Mouse (Mus musculus) midbrain, embryonic 12.5 days (tissue): ENCODE measurements at regions not wholly inside any gene's neighbourhood (a gene's known extent, or its start where the extent isn't known, plus 50 kb on each side); places are given as distances from the start of the nearest gene placed in this dataset.
"Not testable (repeated sequence)": the region's sequence is repeated elsewhere in the genome, so short reads cannot be mapped to it uniquely, and the experiment has no call there.

Experiments
- ATAC-seq: fragments of 200-750 bp; cut with Nextera tagmentation; 2 replicates; pipeline ENCODE4 v1.8.0; 2017; ENCODE audit warnings: low read depth, moderate TSS enrichment, moderate library complexity; ENCODE audit not compliant: low FRiP score
- H3K27ac ChIP-seq: fragments of 300-500 bp; sonication (generic); replicated peaks from 2 replicates; pipeline ENCODE4 v1.5.1; 2016; ENCODE audit warnings: mild to moderate bottlenecking
- H3K27me3 ChIP-seq: fragments of 300-500 bp; sonication (generic); 2 replicates; pipeline ENCODE4 v1.6.1; 2016; ENCODE audit warnings: mild to moderate bottlenecking
- H3K36me3 ChIP-seq: fragments of 300-500 bp; sonication (generic); 2 replicates; pipeline ENCODE4 v1.6.1; 2016
- H3K4me1 ChIP-seq: fragments of 300-500 bp; sonication (generic); 2 replicates; pipeline ENCODE4 v1.6.1; 2016
- H3K4me2 ChIP-seq: fragments of 300-500 bp; sonication (generic); replicated peaks from 2 replicates; pipeline ENCODE4 v1.6.1; 2016; ENCODE audit warnings: mild to moderate bottlenecking, moderate library complexity
- H3K4me3 ChIP-seq: fragments of 300-500 bp; sonication (generic); 2 replicates; pipeline ENCODE4 v1.5.1; 2016; ENCODE audit warnings: mild to moderate bottlenecking
- H3K9ac ChIP-seq: fragments of 300-500 bp; sonication (generic); replicated peaks from 2 replicates; pipeline ENCODE4 v1.6.1; 2016; ENCODE audit warnings: mild to moderate bottlenecking, moderate library complexity
- H3K9me3 ChIP-seq: fragments of 300-500 bp; sonication (generic); 2 replicates; pipeline ENCODE4 v1.6.1; 2016; ENCODE audit warnings: mild to moderate bottlenecking
- WGBS: fragments of 180-500 bp; shearing (Covaris S2); methylation state at CpG from one replicate; pipeline ENCODE4 v1.1.7; 2016; 5-methylcytosine and 5-hydroxymethylcytosine counted together

DNA sequence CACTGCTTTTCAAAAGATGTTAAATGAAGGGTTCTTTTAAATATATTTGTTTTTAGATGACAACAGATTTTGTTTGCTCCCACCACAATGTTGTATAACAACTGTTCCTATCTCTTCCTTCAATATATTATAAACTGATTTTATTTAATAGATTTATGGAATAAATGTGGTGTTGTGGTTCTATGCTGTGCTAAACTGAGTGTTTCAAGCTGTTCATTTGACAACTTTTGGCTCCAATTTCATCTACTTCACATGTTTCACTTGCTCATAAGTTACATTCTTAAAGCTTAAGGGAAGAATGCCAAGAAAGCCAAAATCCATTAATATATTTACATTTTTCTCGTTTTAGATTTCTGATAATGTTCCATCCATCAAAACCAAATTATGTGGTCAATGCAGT, 341.9 kb upstream of the Nova1 start:
- Histone ChIP-seq H3K4me3 (no peak overlapping the region), H3K4me1 (peaks cover 24% of the 10 kb centered on the region), H3K9ac (no peak overlapping the region), H3K27me3 (no peaks in the 10 kb centered on the region), H3K9me3 (no peaks in the 10 kb centered on the region), H3K27ac (no peak overlapping the region), H3K4me2 (no peak overlapping the region), H3K36me3 (no peaks in the 10 kb centered on the region)
- 79% methylated on average over 1 of the region's 1 CpGs for WGBS
- no peak for ATAC-seq

- H3K36me3 ChIP-seq, H3K9ac ChIP-seq, H3K9me3 ChIP-seq, H3K4me1 ChIP-seq, H3K27me3 ChIP-seq, H3K4me3 ChIP-seq, ATAC-seq, H3K4me2 ChIP-seq, H3K27ac ChIP-seq: not testable (repeated sequence)
- WGBS = 30% methylated on average over 3 of the region's 3 CpGs
Measured at GRCm38 (mm10) chr12:47155916-47156315, 337.2 kb upstream of the Nova1 start.

DNA sequence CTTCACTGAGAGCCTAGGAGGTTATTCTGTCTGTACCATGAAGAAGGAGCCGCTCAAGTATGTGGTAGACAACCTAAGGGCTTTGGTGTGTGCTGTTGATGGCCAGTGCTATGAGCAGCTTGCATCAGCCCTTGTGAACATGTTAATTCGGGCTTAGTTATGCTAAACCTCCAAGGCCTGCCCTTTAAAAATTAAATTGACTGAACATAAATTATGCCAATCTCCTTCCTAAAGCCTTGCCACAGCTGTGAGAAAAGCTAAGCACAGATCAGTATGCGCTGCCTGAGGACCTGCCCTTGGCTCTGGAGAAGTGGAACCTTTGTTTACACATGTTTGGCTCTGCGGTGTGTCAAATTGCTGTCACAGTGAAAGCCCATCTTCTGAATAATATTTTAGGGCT, 321.9 kb upstream of the Nova1 start:
- Histone ChIP-seq H3K27ac (peak overlapping the region; percentile 61), H3K27me3 (no peaks in the 10 kb centered on the region), H3K4me2 (no peak overlapping the region), H3K36me3 (no peaks in the 10 kb centered on the region), H3K9me3 (no peaks in the 10 kb centered on the region), H3K4me3 (no peak overlapping the region), H3K9ac (no peak overlapping the region), H3K4me1 (no peaks in the 10 kb centered on the region)
- ATAC-seq = peak; percentile 93
- 33% methylated on average over 4 of the region's 4 CpGs for WGBS

- no peak overlapping the region for H3K4me2 ChIP-seq
- no peaks in the 10 kb centered on the region for H3K36me3 ChIP-seq
- ATAC-seq = no peak
- H3K27ac ChIP-seq = no peak overlapping the region
- WGBS = 77% methylated on average over 9 of the region's 9 CpGs
- H3K4me1 ChIP-seq = no peaks in the 10 kb centered on the region
- no peaks in the 10 kb centered on the region for H3K9me3 ChIP-seq
- no peaks in the 10 kb centered on the region for H3K27me3 ChIP-seq
- H3K4me3 ChIP-seq = no peak overlapping the region
- H3K9ac ChIP-seq = no peak overlapping the region
Measured at GRCm38 (mm10) chr12:47129821-47130220, 311.1 kb upstream of the Nova1 start.

DNA sequence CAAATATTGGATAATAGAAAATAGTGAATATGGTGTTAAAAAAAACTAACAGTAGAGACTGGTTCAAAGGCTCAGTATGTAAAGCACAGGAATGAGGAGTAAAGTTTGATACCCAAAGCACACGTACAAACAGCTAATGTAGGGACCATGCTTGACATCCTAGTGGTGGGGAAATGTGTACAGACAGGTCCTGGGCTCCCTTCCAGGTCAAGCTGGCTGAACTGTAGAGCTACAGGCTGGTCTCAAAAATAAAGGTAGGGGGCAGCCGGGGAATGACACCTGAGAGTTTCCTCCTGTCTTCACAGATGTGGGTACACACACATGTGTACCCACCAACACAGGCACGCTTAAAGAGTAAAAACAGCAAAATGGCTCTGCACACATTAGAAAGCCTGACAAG, 309.9 kb upstream of the Nova1 start:
- Histone ChIP-seq H3K9me3 (no peaks in the 10 kb centered on the region), H3K27me3 (no peaks in the 10 kb centered on the region), H3K4me2 (no peak overlapping the region), H3K36me3 (no peaks in the 10 kb centered on the region), H3K4me1 (no peaks in the 10 kb centered on the region), H3K4me3 (no peak overlapping the region), H3K27ac (no peak overlapping the region), H3K9ac (no peak overlapping the region)
- ATAC-seq = no peak
- 85% methylated on average over 3 of the region's 3 CpGs for WGBS

GRCm38 (mm10) chr12:47121426-47121825, 302.7 kb upstream of the Nova1 start:
- Histone ChIP-seq H3K36me3 (no peaks in the 10 kb centered on the region), H3K4me3 (no peak overlapping the region), H3K4me2 (no peak overlapping the region), H3K9ac (no peak overlapping the region), H3K27me3 (no peaks in the 10 kb centered on the region), H3K9me3 (no peaks in the 10 kb centered on the region), H3K4me1 (no peaks in the 10 kb centered on the region), H3K27ac (peak overlapping the region; percentile 61)
- ATAC-seq = no peak
- WGBS = 77% methylated on average over 3 of the region's 3 CpGs

DNA sequence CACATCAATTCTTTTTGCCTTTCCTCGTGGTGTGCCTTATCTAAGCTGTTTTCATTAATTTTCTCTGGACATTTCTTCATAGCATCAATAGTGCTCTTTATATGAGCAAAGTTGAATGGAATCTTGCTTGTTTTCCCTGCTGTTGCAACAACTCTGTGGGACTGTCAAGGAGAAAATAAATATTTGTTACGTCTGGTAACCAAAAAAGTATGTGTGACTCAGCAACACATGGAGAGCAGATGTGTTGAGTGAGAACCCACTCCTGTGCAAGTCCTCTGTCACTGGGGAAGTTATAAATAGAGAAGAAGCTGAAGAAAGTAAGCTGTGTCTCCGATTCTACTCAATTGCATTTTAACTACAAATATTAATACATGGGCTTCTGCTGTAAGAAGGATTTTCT, 298.8 kb upstream of the Nova1 start:
- Histone ChIP-seq H3K27ac (no peak overlapping the region), H3K4me3 (no peak overlapping the region), H3K9me3 (no peaks in the 10 kb centered on the region), H3K9ac (no peak overlapping the region), H3K36me3 (no peaks in the 10 kb centered on the region), H3K4me1 (no peaks in the 10 kb centered on the region), H3K27me3 (no peaks in the 10 kb centered on the region), H3K4me2 (no peak overlapping the region)
- no peak for ATAC-seq
- 79% methylated on average over 3 of the region's 3 CpGs for WGBS

GRCm38 (mm10) chr12:47089234-47089633, 270.5 kb upstream of the Nova1 start:
- no peak overlapping the region for H3K9ac ChIP-seq
- no peaks in the 10 kb centered on the region for H3K4me1 ChIP-seq
- H3K27ac ChIP-seq = no peak overlapping the region
- no peak for ATAC-seq
- H3K4me2 ChIP-seq = no peak overlapping the region
- H3K4me3 ChIP-seq = no peak overlapping the region
- H3K36me3 ChIP-seq = no peaks in the 10 kb centered on the region
- H3K27me3 ChIP-seq = no peaks in the 10 kb centered on the region
- no peaks in the 10 kb centered on the region for H3K9me3 ChIP-seq

DNA sequence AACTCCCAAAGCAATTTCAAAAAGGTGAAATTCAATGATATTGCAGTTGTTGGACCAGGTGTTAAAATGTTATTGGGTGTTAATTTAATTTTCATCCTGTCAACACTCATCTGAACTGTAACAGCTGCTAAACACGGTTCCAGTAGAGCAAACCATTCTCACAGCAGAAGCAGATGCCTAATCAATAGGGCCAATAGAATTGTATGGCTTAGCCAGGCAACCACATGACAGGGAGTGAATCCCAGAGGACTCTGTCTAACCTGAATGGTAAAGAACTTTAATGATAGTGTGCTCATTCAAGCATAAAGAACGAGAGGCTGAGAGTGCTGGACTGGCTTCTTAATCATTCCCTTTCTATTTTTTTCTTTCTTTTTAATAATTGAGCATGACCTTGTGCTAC, 256.2 kb upstream of the Nova1 start:
- 47% methylated on average over 2 of the region's 2 CpGs for WGBS

GRCm38 (mm10) chr12:47052474-47052873, 233.7 kb upstream of the Nova1 start:
- H3K9me3 ChIP-seq = no peaks in the 10 kb centered on the region
- H3K27ac ChIP-seq = no peak overlapping the region
- no peaks in the 10 kb centered on the region for H3K36me3 ChIP-seq
- no peaks in the 10 kb centered on the region for H3K27me3 ChIP-seq
- no peak overlapping the region for H3K4me2 ChIP-seq
- ATAC-seq = no peak
- WGBS = 82% methylated on average over 1 of the region's 1 CpGs
- H3K4me1 ChIP-seq = no peaks in the 10 kb centered on the region
- no peak overlapping the region for H3K4me3 ChIP-seq
- H3K9ac ChIP-seq = no peak overlapping the region

More for the DNA sequence above, 256.2 kb upstream of the Nova1 start:
- Histone ChIP-seq H3K9me3 (no peaks in the 10 kb centered on the region), H3K27me3 (no peaks in the 10 kb centered on the region), H3K4me1 (no peaks in the 10 kb centered on the region), H3K9ac (no peak overlapping the region), H3K36me3 (no peaks in the 10 kb centered on the region), H3K4me2 (no peak overlapping the region), H3K27ac (no peak overlapping the region), H3K4me3 (no peak overlapping the region)
- ATAC-seq = peak; percentile 44; the same call in 1 of the 2 replicates

DNA sequence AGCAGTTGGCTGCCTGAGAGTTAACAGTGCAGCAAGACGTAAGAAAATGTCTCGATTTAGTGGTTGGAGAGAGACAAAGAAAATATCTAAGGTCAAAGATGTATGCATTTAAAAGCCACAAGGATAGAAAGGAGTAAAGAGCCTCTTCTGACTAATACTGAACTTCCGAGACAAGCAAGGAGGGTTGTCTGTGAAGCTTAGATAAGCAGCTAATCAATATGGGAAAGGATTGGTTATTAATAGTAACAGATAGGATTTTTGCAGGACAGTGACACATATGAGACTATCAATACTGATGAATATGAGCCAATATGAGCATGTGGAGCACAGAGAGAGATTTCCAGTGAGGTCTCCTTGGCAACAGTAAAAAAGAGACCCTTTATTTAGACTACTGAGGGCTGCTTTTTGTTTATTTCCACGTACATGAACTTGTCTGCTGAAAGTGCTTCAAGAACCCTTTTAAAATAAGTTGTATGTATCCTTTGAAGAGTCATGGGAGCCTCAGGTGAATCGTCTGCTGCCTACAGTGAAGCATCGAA, 202.2 kb upstream of the Nova1 start:
- Histone ChIP-seq H3K9me3 (no peaks in the 10 kb centered on the region), H3K36me3 (no peaks in the 10 kb centered on the region), H3K4me1 (no peaks in the 10 kb centered on the region), H3K4me2 (no peak overlapping the region), H3K27ac (no peak overlapping the region), H3K9ac (no peak overlapping the region), H3K4me3 (no peak overlapping the region), H3K27me3 (no peaks in the 10 kb centered on the region)
- no peak for ATAC-seq
- WGBS = 71% methylated on average over 6 of the region's 6 CpGs

- 82% methylated on average over 1 of the region's 1 CpGs for WGBS
- Histone ChIP-seq H3K36me3 (no peaks in the 10 kb centered on the region), H3K27me3 (no peaks in the 10 kb centered on the region), H3K4me1 (no peaks in the 10 kb centered on the region), H3K9ac (no peak overlapping the region), H3K9me3 (no peaks in the 10 kb centered on the region), H3K4me2 (no peak overlapping the region), H3K27ac (no peak overlapping the region), H3K4me3 (no peak overlapping the region)
- no peak for ATAC-seq
Measured at GRCm38 (mm10) chr12:46992343-46992742, 173.6 kb upstream of the Nova1 start.

GRCm38 (mm10) chr12:46988972-46989371, 170.2 kb upstream of the Nova1 start:
- ATAC-seq = no peak

More at GRCm38 (mm10) chr12:46988972-46989371, 170.2 kb upstream of the Nova1 start:
- no peak overlapping the region for H3K27ac ChIP-seq
- H3K4me1 ChIP-seq = no peaks in the 10 kb centered on the region
- no peaks in the 10 kb centered on the region for H3K9me3 ChIP-seq
- H3K27me3 ChIP-seq = no peaks in the 10 kb centered on the region
- no peak overlapping the region for H3K4me3 ChIP-seq
- WGBS = 95% methylated on average over 2 of the region's 2 CpGs
- no peak overlapping the region for H3K9ac ChIP-seq
- H3K4me2 ChIP-seq = no peak overlapping the region
- H3K36me3 ChIP-seq = no peaks in the 10 kb centered on the region
